Mouse (Mus musculus) midbrain, embryonic 14.5 days (tissue): ENCODE results near the gene Plcb3. TPM values are rescaled to one million over a fixed set of nuclear protein-coding genes. Genes with fewer than 3 reads are reported as not detected.

Experiments used
- ATAC-seq: fragments of 200-750 bp; cut with Nextera tagmentation; 2 replicates; pipeline ENCODE4 v1.8.0; 2017; ENCODE audit warnings: moderate number of reproducible peaks, moderate library complexity; ENCODE audit not compliant: low FRiP score, low TSS enrichment
- DNase-seq: peaks from one replicate; pipeline ENCODE4 v3.0.0-alpha.2; 2015
- H3K27ac ChIP-seq: fragments of 300-500 bp; sonication (generic); replicated peaks from 2 replicates; pipeline ENCODE4 v1.5.1; 2014; ENCODE audit warnings: mild to moderate bottlenecking, low read depth, low read length, moderate library complexity
- H3K27me3 ChIP-seq: fragments of 300-500 bp; sonication (generic); 2 replicates; pipeline ENCODE4 v1.6.1; 2014; ENCODE audit warnings: low read length, control low read depth, mixed read lengths; ENCODE audit not compliant: control insufficient read depth, insufficient read depth
- H3K36me3 ChIP-seq: fragments of 300-500 bp; sonication (generic); 2 replicates; pipeline ENCODE4 v1.6.1; 2014; ENCODE audit warnings: low read length, control low read depth; ENCODE audit not compliant: control insufficient read depth, insufficient read depth
- H3K4me1 ChIP-seq: fragments of 300-500 bp; sonication (generic); 2 replicates; pipeline ENCODE4 v1.6.1; 2014; ENCODE audit warnings: mild to moderate bottlenecking, antibody characterized with exemption, low read length, control low read depth; ENCODE audit not compliant: control insufficient read depth, insufficient read depth
- H3K4me2 ChIP-seq: fragments of 300-500 bp; sonication (generic); 2 replicates; pipeline ENCODE4 v1.6.1; 2014; ENCODE audit warnings: mild to moderate bottlenecking, low read length, moderate library complexity
- H3K4me3 ChIP-seq: fragments of 300-500 bp; sonication (generic); replicated peaks from 2 replicates; pipeline ENCODE4 v1.5.1; 2014; ENCODE audit warnings: low read depth, low read length
- H3K9ac ChIP-seq: fragments of 300-500 bp; sonication (generic); replicated peaks from 2 replicates; pipeline ENCODE4 v1.6.1; 2014; ENCODE audit warnings: mild to moderate bottlenecking, low read length, moderate library complexity
- H3K9me3 ChIP-seq: fragments of 300-500 bp; sonication (generic); 2 replicates; pipeline ENCODE4 v1.6.1; 2016; ENCODE audit warnings: low read length, control low read depth, mixed read lengths; ENCODE audit not compliant: control insufficient read depth
- WGBS: fragments of 180-500 bp; shearing (Covaris S2); extraction: QIAGEN DNeasy Blood & Tissue Kit; methylation state at CpG from one replicate; pipeline ENCODE4 v1.1.7; 2014; 5-methylcytosine and 5-hydroxymethylcytosine counted together
- polyA plus RNA-seq: library from polyadenylated mRNA; unstranded; fragments of >200 nt; fragmentation: Nextera tagmentation; extraction: Ambion mirVana; gene quantifications from 2 replicates; pipeline ENCODE4 v1.2.1, GENCODE M21; 2014

Plcb3 gene
- polyA plus RNA-seq, 1 experiment from 2014 or later = 8.8 TPM

- Histone ChIP-seq H3K27me3 (peaks cover 7% of the 10 kb centered on the region), H3K4me3 (peak overlapping the region; percentile 85), H3K9me3 (no peaks in the 10 kb centered on the region), H3K4me1 (peaks cover 26% of the 10 kb centered on the region), H3K9ac (peak overlapping the region; percentile 92), H3K4me2 (peak overlapping the region; percentile 99), H3K27ac (peak overlapping the region; percentile 94), H3K36me3 (peaks cover 12% of the 10 kb centered on the region; the same call in 1 of the 2 replicates)
- 22% methylated on average over 29 of the region's 29 CpGs for WGBS
- DNase-seq (no peak), ATAC-seq (peak; percentile 41; the same call in 1 of the 2 replicates)
Observed at GRCm38 (mm10) chr19:6940396-6941351, 35.6 kb downstream of the Plcb3 start.

GRCm38 (mm10) chr19:6939106-6940002 lies 36.9 kb downstream of the Plcb3 start:
- peak overlapping the region; percentile 92 for H3K9ac ChIP-seq
- H3K27ac ChIP-seq = no peak overlapping the region
- H3K4me3 ChIP-seq = peak overlapping the region; percentile 85; the same call in 1 of the 2 replicates
- peak overlapping the region; percentile 99 for H3K4me2 ChIP-seq
- WGBS = 86% methylated on average over 20 of the region's 20 CpGs
- H3K36me3 ChIP-seq = peaks cover 9% of the 10 kb centered on the region; the same call in 1 of the 2 replicates
- no peaks in the 10 kb centered on the region for H3K9me3 ChIP-seq
- peaks cover 21% of the 10 kb centered on the region for H3K27me3 ChIP-seq
- DNase-seq (no peak), ATAC-seq (no peak)
- peaks cover 28% of the 10 kb centered on the region for H3K4me1 ChIP-seq

GRCm38 (mm10) chr19:6937541-6938465 lies 38.5 kb downstream of the Plcb3 start:
- DNase-seq = no peak
- Histone ChIP-seq H3K9ac (no peak overlapping the region; the same call in 1 of the 2 replicates), H3K4me1 (peaks cover 30% of the 10 kb centered on the region), H3K27ac (no peak overlapping the region), H3K9me3 (no peaks in the 10 kb centered on the region), H3K27me3 (peaks cover 36% of the 10 kb centered on the region), H3K36me3 (peaks cover 9% of the 10 kb centered on the region; the same call in 1 of the 2 replicates), H3K4me3 (no peak overlapping the region), H3K4me2 (no peak overlapping the region)
- WGBS = 75% methylated on average over 16 of the region's 16 CpGs
- ATAC-seq = no peak

- peaks cover 51% of the 10 kb centered on the region for H3K27me3 ChIP-seq
- peaks cover 27% of the 10 kb centered on the region for H3K4me1 ChIP-seq
- no peaks in the 10 kb centered on the region for H3K9me3 ChIP-seq
- H3K9ac ChIP-seq = no peak overlapping the region
- DNase-seq (no peak), ATAC-seq (no peak)
- H3K4me2 ChIP-seq = no peak overlapping the region
- no peak overlapping the region for H3K27ac ChIP-seq
- 21% methylated on average over 3 of the region's 3 CpGs for WGBS
- H3K36me3 ChIP-seq = peaks cover 9% of the 10 kb centered on the region; the same call in 1 of the 2 replicates
- no peak overlapping the region for H3K4me3 ChIP-seq
Observed at GRCm38 (mm10) chr19:6936299-6936698, 40.0 kb downstream of the Plcb3 start.

GRCm38 (mm10) chr19:6934195-6934977 lies 41.9 kb downstream of the Plcb3 start, which contains the start of gene Kcnk4:
Kcnk4 (minus strand) TSS chr19:6934515.
- H3K4me2 ChIP-seq = peak within 1 kb of the TSS; percentile 68
- 12% methylated on average over 23 of the region's 23 CpGs for WGBS
- H3K4me1 ChIP-seq = peaks cover 13% of the 10 kb centered on the region
- peak within 1 kb of the TSS; percentile 39 for H3K4me3 ChIP-seq
- H3K27ac ChIP-seq = no peak within 1 kb of the TSS
- peaks cover 59% of the 10 kb centered on the region for H3K27me3 ChIP-seq
- H3K9ac ChIP-seq = peak within 1 kb of the TSS; percentile 45; the same call in 1 of the 2 replicates
- DNase-seq (no peak), ATAC-seq (no peak)
- peaks cover 9% of the 10 kb centered on the region; the same call in 1 of the 2 replicates for H3K36me3 ChIP-seq
- H3K9me3 ChIP-seq = no peaks in the 10 kb centered on the region

- H3K36me3 ChIP-seq = peaks cover 6% of the 10 kb centered on the region; the same call in 1 of the 2 replicates
- H3K4me2 ChIP-seq = peak overlapping the region; percentile 68
- H3K4me1 ChIP-seq = peaks cover 8% of the 10 kb centered on the region; the same call in 1 of the 2 replicates
- H3K27ac ChIP-seq = no peak overlapping the region
- no peaks in the 10 kb centered on the region for H3K9me3 ChIP-seq
- DNase-seq = peak; percentile 64
- H3K4me3 ChIP-seq = peak overlapping the region; percentile 39
- peak overlapping the region; percentile 45; the same call in 1 of the 2 replicates for H3K9ac ChIP-seq
- 3% methylated on average over 58 of the region's 58 CpGs for WGBS
- peaks cover 66% of the 10 kb centered on the region for H3K27me3 ChIP-seq
- peak; percentile 53 for ATAC-seq
Observed at GRCm38 (mm10) chr19:6933436-6934194, 42.7 kb downstream of the Plcb3 start.

- 0 out of 2 replicates have a peak, but pooled peaks cover under 1% of the 10 kb centered on the region for H3K36me3 ChIP-seq
- WGBS = 17% methylated on average over 4 of the region's 4 CpGs
- peak overlapping the region; percentile 68; the same call in 1 of the 2 replicates for H3K4me2 ChIP-seq
- H3K27ac ChIP-seq = no peak overlapping the region
- no peak for DNase-seq
- no peak for ATAC-seq
- H3K4me3 ChIP-seq = no peak overlapping the region
- peaks cover 8% of the 10 kb centered on the region; the same call in 1 of the 2 replicates for H3K4me1 ChIP-seq
- H3K9ac ChIP-seq = no peak overlapping the region
- H3K27me3 ChIP-seq = peaks cover 70% of the 10 kb centered on the region
- no peaks in the 10 kb centered on the region for H3K9me3 ChIP-seq
Observed at GRCm38 (mm10) chr19:6933102-6933435, 43.2 kb downstream of the Plcb3 start.
